Mouse (Mus musculus) myocyte (in vitro differentiated cells): ENCODE results near the gene Pgap1. TPM values are rescaled to one million over a fixed set of nuclear protein-coding genes. Genes with fewer than 3 reads are reported as not detected.

Experiments used
- H3K27me3 ChIP-seq: one replicate; pipeline ENCODE4 v1.6.1; 2011; ENCODE audit not compliant: control insufficient read depth, insufficient read depth, insufficient read length
- H3K36me3 ChIP-seq: one replicate; pipeline ENCODE4 v1.6.1; 2011; ENCODE audit not compliant: control insufficient read depth, insufficient read depth
- H3K4me2 ChIP-seq: one replicate; pipeline ENCODE4 v1.6.1; 2011; ENCODE audit warnings: low read depth, control low read depth
- H3K4me3 ChIP-seq: one replicate; pipeline ENCODE4 v1.5.1; 2011; ENCODE audit warnings: mild to moderate bottlenecking, control low read depth, moderate library complexity
- H3K79me2 ChIP-seq: one replicate; pipeline ENCODE4 v1.6.1; 2011; ENCODE audit not compliant: control insufficient read depth, insufficient read depth
- H3ac ChIP-seq: one replicate; pipeline ENCODE4 v1.6.1; 2011; ENCODE audit not compliant: control insufficient read depth, insufficient read length
- CEBPB ChIP-seq: IDR thresholded peaks from 2 replicates; pipeline ENCODE4 v1.6.1; 2011; ENCODE audit warnings: mild to moderate bottlenecking, moderate library complexity; ENCODE audit not compliant: poor library complexity, insufficient read depth, severe bottlenecking
- E2F4 ChIP-seq: IDR thresholded peaks from one replicate; pipeline ENCODE4 v1.6.1; 2011; ENCODE audit warnings: mild to moderate bottlenecking, control low read depth, moderate library complexity; ENCODE audit not compliant: insufficient read depth
- MAX ChIP-seq: IDR thresholded peaks from one replicate; pipeline ENCODE4 v1.6.1; 2011; ENCODE audit warnings: low read depth, mild to moderate bottlenecking, control low read depth
- MYOD1 ChIP-seq, 3 experiments: IDR thresholded peaks; one replicate each; pipeline ENCODE4 v1.6.1; 2011; ENCODE audit warnings: control low read depth in 2 of 3, low read depth in 2 of 3, mild to moderate bottlenecking in 2 of 3, moderate library complexity in 1 of 3; ENCODE audit not compliant: insufficient read length in 2 of 3, control insufficient read depth in 1 of 3
- MYOG ChIP-seq, 3 experiments: IDR thresholded peaks; one replicate each; pipeline ENCODE4 v1.6.1; 2011; ENCODE audit warnings: control low read depth in 2 of 3, low read depth in 2 of 3, mild to moderate bottlenecking in 2 of 3; ENCODE audit not compliant: insufficient read length in 2 of 3, control insufficient read depth in 1 of 3, insufficient read depth in 1 of 3
- POLR2A ChIP-seq: IDR thresholded peaks from one replicate; pipeline ENCODE4 v1.6.1; 2011; ENCODE audit warnings: low read depth, mild to moderate bottlenecking, control low read depth, moderate library complexity; ENCODE audit not compliant: insufficient read length
- POLR2AphosphoS2 ChIP-seq: IDR thresholded peaks from one replicate; pipeline ENCODE4 v1.6.1; 2011; ENCODE audit warnings: low read depth, control low read depth; ENCODE audit not compliant: insufficient read length
- REST ChIP-seq: IDR thresholded peaks from one replicate; pipeline ENCODE4 v1.6.1; 2011; ENCODE audit warnings: mild to moderate bottlenecking, control low read depth, moderate library complexity; ENCODE audit not compliant: insufficient read depth, insufficient read length
- SRF ChIP-seq: IDR thresholded peaks from one replicate; pipeline ENCODE4 v1.6.1; 2011; ENCODE audit warnings: low read depth; ENCODE audit not compliant: control insufficient read depth, insufficient read length
- TCF12 ChIP-seq: IDR thresholded peaks from one replicate; pipeline ENCODE4 v1.6.1; 2011; ENCODE audit warnings: mild to moderate bottlenecking, control low read depth; ENCODE audit not compliant: poor library complexity, insufficient read depth, severe bottlenecking
- TCF3 ChIP-seq: IDR thresholded peaks from one replicate; pipeline ENCODE4 v1.6.1; 2011; ENCODE audit warnings: low read depth, control low read depth; ENCODE audit not compliant: insufficient read length
- USF1 ChIP-seq: IDR thresholded peaks from one replicate; pipeline ENCODE4 v1.6.1; 2011; ENCODE audit warnings: low read depth, mild to moderate bottlenecking, control low read depth, moderate library complexity
- polyA plus RNA-seq: library from polyadenylated mRNA; unstranded; fragments of >200 nt; fragmentation: generic; extraction: Trizol; gene quantifications from one replicate; pipeline ENCODE4 v1.2.1, GENCODE M21; 2012; ENCODE audit warnings: missing spikeins

The Pgap1 gene
- polyA plus RNA-seq, 1 experiment = 0.59 TPM

- no peak overlapping the region for H3K4me2 ChIP-seq
- H3K36me3 ChIP-seq = no peaks in the 10 kb centered on the region
- no peaks in the 10 kb centered on the region for H3K79me2 ChIP-seq
- no peak overlapping the region for H3K4me3 ChIP-seq
- H3ac ChIP-seq = no peak overlapping the region
- TF ChIP-seq REST (no peak), MYOG (IDR thresholded peaks at IDR 0.05; ENCODE audit: control insufficient read depth in 1 of 3, insufficient read depth in 1 of 3, insufficient read length in 2 of 3, low read depth in 2 of 3) (no peak), MYOD1 (IDR thresholded peaks at IDR 0.05; ENCODE audit: control insufficient read depth in 1 of 3, insufficient read length in 2 of 3, low read depth in 2 of 3) (no peak), TCF3 (no peak), E2F4 (no peak), TCF12 (no peak), CEBPB (no peak), USF1 (no peak), MAX (no peak), POLR2AphosphoS2 (no peak), POLR2A (no peak), SRF (no peak)
- H3K27me3 ChIP-seq = no peaks in the 10 kb centered on the region
Observed at GRCm38 (mm10) chr1:54480491-54480890, 77.0 kb downstream of the Pgap1 start.

- Histone ChIP-seq H3K4me2 (no peak overlapping the region), H3K27me3 (no peaks in the 10 kb centered on the region), H3K36me3 (no peaks in the 10 kb centered on the region), H3K4me3 (no peak overlapping the region), H3ac (no peak overlapping the region), H3K79me2 (no peaks in the 10 kb centered on the region)
- TF ChIP-seq CEBPB (no peak), E2F4 (no peak)
Observed at GRCm38 (mm10) chr1:54468662-54469061, 88.8 kb downstream of the Pgap1 start.

DNA sequence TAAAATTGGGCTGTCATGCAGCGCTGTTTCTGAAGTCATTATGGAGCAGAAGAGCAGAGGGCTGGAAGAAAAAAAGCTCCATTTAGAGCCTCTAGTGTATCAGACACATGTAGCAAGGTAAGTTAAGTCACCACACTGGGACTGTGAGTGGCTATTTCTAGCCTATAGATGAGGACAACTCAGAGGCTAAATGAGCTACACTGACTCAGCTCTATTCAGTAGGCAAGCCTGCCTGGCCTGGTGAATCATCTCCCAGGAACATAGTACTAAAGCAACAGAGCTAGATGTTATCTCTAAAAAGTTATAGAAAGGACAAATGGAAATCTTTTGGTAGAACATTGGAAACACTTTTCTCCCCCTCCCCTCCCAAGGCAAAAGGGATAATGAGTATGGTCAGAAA is 90.1 kb downstream of the Pgap1 start:
- Histone ChIP-seq H3K79me2 (no peaks in the 10 kb centered on the region), H3K36me3 (no peaks in the 10 kb centered on the region), H3K4me2 (no peak overlapping the region), H3K27me3 (no peaks in the 10 kb centered on the region), H3K4me3 (no peak overlapping the region), H3ac (no peak overlapping the region)
- no peak for TF ChIP-seq MAX
- TF ChIP-seq POLR2A = no peak
- TF ChIP-seq TCF12 = no peak
- no peak for TF ChIP-seq TCF3
- TF ChIP-seq MYOG (IDR thresholded peaks at IDR 0.05; ENCODE audit: control insufficient read depth in 1 of 3, insufficient read depth in 1 of 3, insufficient read length in 2 of 3, low read depth in 2 of 3) = no peak
- TF ChIP-seq E2F4 = no peak
- TF ChIP-seq USF1 = no peak
- no peak for TF ChIP-seq REST
- TF ChIP-seq SRF = no peak
- no peak for TF ChIP-seq CEBPB
- TF ChIP-seq MYOD1 (IDR thresholded peaks at IDR 0.05; ENCODE audit: control insufficient read depth in 1 of 3, insufficient read length in 2 of 3, low read depth in 2 of 3) = no peak
- no peak for TF ChIP-seq POLR2AphosphoS2

- TF ChIP-seq USF1 = no peak
- TF ChIP-seq POLR2A = no peak
- no peak for TF ChIP-seq TCF3
- no peak for TF ChIP-seq E2F4
- TF ChIP-seq MAX = no peak
- TF ChIP-seq MYOD1 (IDR thresholded peaks at IDR 0.05; ENCODE audit: control insufficient read depth in 1 of 3, insufficient read length in 2 of 3, low read depth in 2 of 3) = no peak
- no peak for TF ChIP-seq SRF
- TF ChIP-seq POLR2AphosphoS2 = no peak
- TF ChIP-seq MYOG (IDR thresholded peaks at IDR 0.05; ENCODE audit: control insufficient read depth in 1 of 3, insufficient read depth in 1 of 3, insufficient read length in 2 of 3, low read depth in 2 of 3) = no peak
- H3ac ChIP-seq = no peak overlapping the region
- no peaks in the 10 kb centered on the region for H3K79me2 ChIP-seq
- H3K36me3 ChIP-seq = no peaks in the 10 kb centered on the region
- H3K4me2 ChIP-seq = no peak overlapping the region
- no peak overlapping the region for H3K4me3 ChIP-seq
- peaks cover 39% of the 10 kb centered on the region for H3K27me3 ChIP-seq
Observed at GRCm38 (mm10) chr1:54452116-54452515, 105.4 kb downstream of the Pgap1 start.

DNA sequence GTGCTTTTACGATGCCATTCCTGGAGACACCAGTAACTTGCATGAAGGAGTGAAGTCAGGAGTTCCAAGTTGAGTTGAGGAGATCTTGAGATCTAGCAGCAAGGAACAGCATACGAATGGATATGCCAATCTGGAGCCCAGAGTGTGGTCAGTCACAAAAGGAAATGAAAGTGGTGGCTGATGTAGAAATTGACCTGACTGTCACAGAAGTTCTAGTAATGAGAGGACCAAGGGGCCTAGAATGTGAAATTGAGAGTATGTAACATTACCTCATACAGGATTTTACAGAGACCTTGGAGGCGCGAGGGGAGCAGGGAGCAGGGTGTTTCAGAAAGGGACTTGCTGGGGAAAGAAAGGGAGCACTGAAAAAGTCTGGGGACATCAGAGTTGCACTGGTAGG is 108.7 kb downstream of the Pgap1 start:
- Histone ChIP-seq H3K4me3 (no peak overlapping the region), H3K4me2 (no peak overlapping the region), H3K36me3 (no peaks in the 10 kb centered on the region), H3K79me2 (no peaks in the 10 kb centered on the region), H3K27me3 (peaks cover 46% of the 10 kb centered on the region), H3ac (no peak overlapping the region)
- TF ChIP-seq TCF12 (no peak), USF1 (no peak), CEBPB (no peak), REST (no peak), POLR2A (no peak), TCF3 (no peak), SRF (no peak), MAX (no peak), MYOG (IDR thresholded peaks at IDR 0.05; ENCODE audit: control insufficient read depth in 1 of 3, insufficient read depth in 1 of 3, insufficient read length in 2 of 3, low read depth in 2 of 3) (no peak), E2F4 (no peak), POLR2AphosphoS2 (no peak), MYOD1 (IDR thresholded peaks at IDR 0.05; ENCODE audit: control insufficient read depth in 1 of 3, insufficient read length in 2 of 3, low read depth in 2 of 3) (no peak)
